Mouse (Mus musculus) bone marrow macrophage, adult 2 months (primary cell): ENCODE results near the gene B3gntl1.

Experiments used
- CTCF ChIP-seq: IDR thresholded peaks from 2 replicates; pipeline ENCODE4 v1.5.1; 2012; ENCODE audit warnings: low read depth, mild to moderate bottlenecking, low read length, moderate library complexity
- POLR2A ChIP-seq: IDR thresholded peaks from 2 replicates; pipeline ENCODE4 v1.6.1; 2012; ENCODE audit warnings: mild to moderate bottlenecking, low read depth, low read length, borderline replicate concordance

- TF ChIP-seq POLR2A (no peak), CTCF (no peak)
Observed at GRCm38 (mm10) chr11:121720752-121721151, 47.8 kb upstream of the B3gntl1 start.
